Mouse (Mus musculus) liver, embryonic 14.5 days (tissue): Measurements from ENCODE around the gene Gm6176. TPM values are rescaled to one million over a fixed set of nuclear protein-coding genes. Genes with fewer than 3 reads are reported as not detected.
"Not testable (repeated sequence)": the region's sequence is repeated elsewhere in the genome, so short reads cannot be mapped to it uniquely, and the experiment has no call there.

ENCODE experiments used
- ATAC-seq: fragments of 200-750 bp; cut with Nextera tagmentation; 2 replicates; pipeline ENCODE4 v1.8.0; 2017; ENCODE audit warnings: moderate number of reproducible peaks, mild to moderate bottlenecking, moderate library complexity; ENCODE audit not compliant: insufficient read depth
- DNase-seq, 3 experiments: peaks; one replicate each; pipeline ENCODE4 v3.0.0-alpha.2; 2012 to 2013; ENCODE audit warnings: low read depth in 3 of 3, low spot score in 3 of 3
- H3K27ac ChIP-seq: fragments of 300-500 bp; sonication (generic); 2 replicates; pipeline ENCODE4 v1.5.1; 2014; ENCODE audit warnings: moderate library complexity, mild to moderate bottlenecking, control low read depth, inconsistent platforms
- H3K27me3 ChIP-seq: fragments of 300-500 bp; sonication (generic); 2 replicates; pipeline ENCODE4 v1.6.1; 2014; ENCODE audit warnings: mild to moderate bottlenecking, low read length, moderate library complexity; ENCODE audit not compliant: control insufficient read depth, insufficient read depth
- H3K36me3 ChIP-seq: fragments of 300-500 bp; sonication (generic); replicated peaks from 2 replicates; pipeline ENCODE4 v1.6.1; 2014; ENCODE audit warnings: low read depth; ENCODE audit not compliant: control insufficient read depth, insufficient read depth
- H3K4me1 ChIP-seq, 2 experiments: fragments of 200-500 bp in 1 of 2; fragments of 300-500 bp in 1 of 2; sonication (generic) in 1 of 2; replicated peaks; 2 replicates each; pipeline ENCODE4 v1.6.1; 2012 to 2014; ENCODE audit warnings: antibody characterized with exemption in 1 of 2, inconsistent platforms in 1 of 2, low read length in 1 of 2; ENCODE audit not compliant: control insufficient read depth in 2 of 2, insufficient read depth in 2 of 2
- H3K4me2 ChIP-seq: fragments of 300-500 bp; sonication (generic); 2 replicates; pipeline ENCODE4 v1.6.1; 2014; ENCODE audit warnings: low read depth, mild to moderate bottlenecking, control low read depth, moderate library complexity
- H3K4me3 ChIP-seq, 2 experiments: fragments of 200-500 bp in 1 of 2; fragments of 300-500 bp in 1 of 2; sonication (generic) in 1 of 2; 2 replicates each; pipeline ENCODE4 v1.5.1; 2012 to 2014; ENCODE audit warnings: low read depth in 2 of 2, low read length in 2 of 2, mild to moderate bottlenecking in 2 of 2, control low read depth in 1 of 2, inconsistent platforms in 1 of 2, moderate library complexity in 1 of 2; ENCODE audit not compliant: insufficient read depth in 1 of 2
- H3K9ac ChIP-seq: fragments of 300-500 bp; sonication (generic); replicated peaks from 2 replicates; pipeline ENCODE4 v1.6.1; 2014; ENCODE audit warnings: mild to moderate bottlenecking, control low read depth, moderate library complexity
- H3K9me3 ChIP-seq: fragments of 300-500 bp; sonication (generic); 2 replicates; pipeline ENCODE4 v1.6.1; 2016; ENCODE audit warnings: low read length, mixed read lengths; ENCODE audit not compliant: control insufficient read depth
- WGBS: fragments of 180-500 bp; shearing (Covaris S2); extraction: QIAGEN DNeasy Blood & Tissue Kit; methylation state at CpG from one replicate; pipeline ENCODE4 v1.1.7; 2014; ENCODE audit not compliant: insufficient replicate concordance; 5-methylcytosine and 5-hydroxymethylcytosine counted together
- polyA plus RNA-seq, 2 experiments: library from polyadenylated mRNA; depleted of rRNA in 1 of 2; stranded (reverse) in 1 of 2; unstranded in 1 of 2; fragments of >200 nt; fragmentation: Nextera tagmentation in 1 of 2; extraction: Ambion mirVana in 1 of 2; gene quantifications; 2 replicates each; pipeline versions ENCODE4 v1.2.1 to v1.2.3; 2012 to 2014

The Gm6176 gene
- polyA plus RNA-seq (2012; rRNA removed) (not detected in 2 replicates), polyA plus RNA-seq (2014; fragmentation: Nextera tagmentation; extraction: Ambion mirVana) (not detected in 2 replicates)

DNA sequence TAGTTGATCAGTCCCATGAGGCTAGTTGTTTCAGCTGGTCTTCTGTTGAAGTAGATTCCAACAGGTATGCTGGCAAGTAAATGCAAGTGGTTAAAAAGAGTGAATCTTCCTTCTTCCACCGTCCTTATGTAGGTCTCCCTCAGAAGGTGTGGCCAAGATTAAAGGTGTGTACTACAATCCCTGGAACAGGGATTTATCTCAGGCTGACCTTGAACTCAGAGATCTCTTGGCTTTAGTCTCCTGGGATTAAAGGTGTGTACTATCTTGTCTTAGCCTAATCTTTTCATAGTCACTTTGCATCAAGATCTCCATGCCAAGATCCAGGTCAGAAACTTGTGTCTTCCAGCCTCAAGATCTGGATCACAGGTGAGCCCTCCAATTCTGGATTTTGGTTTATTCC is at the start of gene Gm6176:
Gene Gm6176 (minus strand): TSS at position 101 of the 400 bp plus-strand sequence.
- no CpG with 5 or more reads among the region's 1 CpGs for whole genome bisulfite sequencing
- not testable (repeated sequence) for H3K9ac ChIP-seq, H3K4me1 ChIP-seq, DNase-seq, H3K9me3 ChIP-seq, H3K4me2 ChIP-seq, H3K27ac ChIP-seq, H3K36me3 ChIP-seq, ATAC-seq, H3K27me3 ChIP-seq, H3K4me3 ChIP-seq

DNA sequence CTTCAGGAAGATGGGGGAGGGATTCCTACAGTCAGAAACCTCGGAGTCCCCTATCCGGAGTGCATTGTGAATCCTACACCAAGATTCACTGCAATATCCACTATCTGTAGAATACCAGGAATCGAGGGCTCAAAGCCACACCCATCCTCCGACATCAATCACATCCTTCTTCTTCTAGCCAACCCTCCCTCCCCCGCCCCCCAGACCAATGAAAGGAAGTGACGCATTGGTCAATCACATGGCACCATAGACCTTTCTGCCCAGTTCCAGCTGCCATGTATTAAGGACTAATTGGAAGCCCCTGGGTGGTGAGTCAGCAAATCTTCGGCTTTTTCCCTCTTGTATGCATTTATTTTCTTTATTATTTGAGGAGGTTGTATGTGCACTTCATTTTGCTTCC is 12.7 kb upstream of the Gm6176 start, which contains the start of gene Vmn1r139:
Gene Vmn1r139 (plus strand): TSS at position 301 of the 400 bp plus-strand sequence.
- H3K4me2 ChIP-seq, H3K9ac ChIP-seq, ATAC-seq, H3K27me3 ChIP-seq, H3K4me3 ChIP-seq, H3K4me1 ChIP-seq, DNase-seq, H3K27ac ChIP-seq, H3K9me3 ChIP-seq, H3K36me3 ChIP-seq: not testable (repeated sequence)
- no CpG with 5 or more reads among the region's 7 CpGs for WGBS

DNA sequence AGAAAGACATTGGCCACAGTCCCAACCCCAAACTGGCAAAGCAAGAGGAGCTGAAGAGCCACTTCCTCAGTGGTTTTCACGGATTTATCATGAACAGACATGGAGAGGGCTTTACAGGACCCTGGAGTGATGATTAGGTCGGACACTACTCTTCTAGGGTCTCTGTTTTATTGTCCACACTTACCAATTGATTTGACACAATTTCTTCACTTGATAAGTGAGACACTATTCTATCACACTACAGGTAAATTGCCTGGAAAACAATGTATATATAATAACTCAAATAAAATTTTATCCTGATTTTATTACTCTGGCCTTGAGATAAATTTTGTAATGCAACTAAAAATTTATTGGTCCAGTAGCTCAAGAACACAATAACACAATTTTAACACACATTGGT is 27.3 kb downstream of the Gm6176 start, which contains the start of gene Vmn1r138:
Gene Vmn1r138 (minus strand): TSS at position 101 of the 400 bp plus-strand sequence.
- H3K9ac ChIP-seq, H3K27ac ChIP-seq, DNase-seq, H3K4me1 ChIP-seq, H3K4me3 ChIP-seq, H3K36me3 ChIP-seq, H3K4me2 ChIP-seq, H3K9me3 ChIP-seq, H3K27me3 ChIP-seq, ATAC-seq: not testable (repeated sequence)
- WGBS: no CpG with 5 or more reads among the region's 2 CpGs

Other genes starting within 250 kb of the Gm6176 start
- not detected in 2 replicates for gene Vmn1r135, start 224.0 kb downstream of the Gm6176 start, polyA plus RNA-seq (2012; rRNA removed)
- not detected in 2 replicates for gene Vmn1r135, start 224.0 kb downstream of the Gm6176 start, polyA plus RNA-seq (2014; fragmentation: Nextera tagmentation; extraction: Ambion mirVana)
- not detected in 2 replicates for gene Gm5725, start 212.0 kb downstream of the Gm6176 start, polyA plus RNA-seq (2012; rRNA removed)
- not detected in 2 replicates for gene Gm5725, start 212.0 kb downstream of the Gm6176 start, polyA plus RNA-seq (2014; fragmentation: Nextera tagmentation; extraction: Ambion mirVana)
- gene Gm5891, start 135.0 kb downstream of the Gm6176 start, polyA plus RNA-seq (2012; rRNA removed): not detected in 2 replicates
- not detected in 2 replicates for gene Gm5891, start 135.0 kb downstream of the Gm6176 start, polyA plus RNA-seq (2014; fragmentation: Nextera tagmentation; extraction: Ambion mirVana)
- gene Vmn1r137, start 61.7 kb downstream of the Gm6176 start, polyA plus RNA-seq (2012; rRNA removed): not detected in 2 replicates
- not detected in 2 replicates for gene Vmn1r137, start 61.7 kb downstream of the Gm6176 start, polyA plus RNA-seq (2014; fragmentation: Nextera tagmentation; extraction: Ambion mirVana)
- not detected in 2 replicates for gene Vmn1r138, start 27.4 kb downstream of the Gm6176 start, polyA plus RNA-seq (2012; rRNA removed)
- not detected in 2 replicates for gene Vmn1r138, start 27.4 kb downstream of the Gm6176 start, polyA plus RNA-seq (2014; fragmentation: Nextera tagmentation; extraction: Ambion mirVana)
- not detected in 2 replicates for gene Vmn1r139, start 12.8 kb upstream of the Gm6176 start, polyA plus RNA-seq (2012; rRNA removed)
- gene Vmn1r139, start 12.8 kb upstream of the Gm6176 start, polyA plus RNA-seq (2014; fragmentation: Nextera tagmentation; extraction: Ambion mirVana): not detected in 2 replicates
- not detected in 2 replicates for gene Gm16451, start 61.9 kb upstream of the Gm6176 start, polyA plus RNA-seq (2012; rRNA removed)
- gene Gm16451, start 61.9 kb upstream of the Gm6176 start, polyA plus RNA-seq (2014; fragmentation: Nextera tagmentation; extraction: Ambion mirVana): not detected in 2 replicates
- gene Gm10666, start 78.4 kb upstream of the Gm6176 start, polyA plus RNA-seq (2012; rRNA removed): not detected in 2 replicates
- gene Gm10666, start 78.4 kb upstream of the Gm6176 start, polyA plus RNA-seq (2014; fragmentation: Nextera tagmentation; extraction: Ambion mirVana): not detected in 2 replicates
- not detected in 2 replicates for gene Vmn1r142, start 107.7 kb upstream of the Gm6176 start, polyA plus RNA-seq (2012; rRNA removed)
- not detected in 2 replicates for gene Vmn1r142, start 107.7 kb upstream of the Gm6176 start, polyA plus RNA-seq (2014; fragmentation: Nextera tagmentation; extraction: Ambion mirVana)
- not detected in 2 replicates for gene Vmn1r143, start 133.1 kb upstream of the Gm6176 start, polyA plus RNA-seq (2012; rRNA removed)
- gene Vmn1r143, start 133.1 kb upstream of the Gm6176 start, polyA plus RNA-seq (2014; fragmentation: Nextera tagmentation; extraction: Ambion mirVana): not detected in 2 replicates
- gene Gm8653, start 145.0 kb upstream of the Gm6176 start, polyA plus RNA-seq (2012; rRNA removed): not detected in 2 replicates
- not detected in 2 replicates for gene Gm8653, start 145.0 kb upstream of the Gm6176 start, polyA plus RNA-seq (2014; fragmentation: Nextera tagmentation; extraction: Ambion mirVana)
- gene Gm8453, start 173.2 kb upstream of the Gm6176 start, polyA plus RNA-seq (2012; rRNA removed): not detected in 2 replicates
- not detected in 2 replicates for gene Gm8453, start 173.2 kb upstream of the Gm6176 start, polyA plus RNA-seq (2014; fragmentation: Nextera tagmentation; extraction: Ambion mirVana)